Mouse (Mus musculus): Measurements from ENCODE around the gene Ropn1.

- TF ChIP-seq MYOG (IDR thresholded peaks at IDR 0.05; ENCODE audit: control insufficient read depth in 1 of 3, insufficient read depth in 1 of 3, insufficient read length in 2 of 3, low read depth in 2 of 3) (no peak), POLR2A (IDR thresholded peaks at IDR 0.05; ENCODE audit: insufficient read length, low read depth) (no peak), USF1 (IDR thresholded peaks at IDR 0.05; ENCODE audit: low read depth) (no peak), TCF12 (IDR thresholded peaks at IDR 0.05; ENCODE audit: insufficient read depth, poor library complexity, severe bottlenecking) (no peak), REST (IDR thresholded peaks at IDR 0.05; ENCODE audit: insufficient read depth, insufficient read length) (no peak), MAX (IDR thresholded peaks at IDR 0.05; ENCODE audit: low read depth) (no peak), POLR2AphosphoS2 (IDR thresholded peaks at IDR 0.05; ENCODE audit: insufficient read length, low read depth) (no peak), E2F4 (IDR thresholded peaks at IDR 0.05; ENCODE audit: insufficient read depth) (no peak), MYOD1 (IDR thresholded peaks at IDR 0.05; ENCODE audit: control insufficient read depth in 1 of 3, insufficient read length in 2 of 3, low read depth in 2 of 3) (no peak), CEBPB (IDR thresholded peaks at IDR 0.05; ENCODE audit: insufficient read depth, poor library complexity, severe bottlenecking) (no peak), SRF (IDR thresholded peaks at IDR 0.05; ENCODE audit: control insufficient read depth, insufficient read length, low read depth) (no peak)
These were observed 21.3 kb upstream of the Ropn1 start for GRCm38 (mm10) chr16:34628397-34628796.

All from myocyte (in vitro differentiated cells).